Mouse (Mus musculus) hindbrain, embryonic 16.5 days (tissue): ENCODE results near the gene Rab4a. TPM values are rescaled to one million over a fixed set of nuclear protein-coding genes. Genes with fewer than 3 reads are reported as not detected.

ENCODE experiments used
- ATAC-seq: fragments of 200-750 bp; cut with Nextera tagmentation; 2 replicates; pipeline ENCODE4 v1.8.0; 2017; ENCODE audit warnings: moderate TSS enrichment, moderate library complexity
- H3K27ac ChIP-seq: fragments of 300-500 bp; sonication (generic); 2 replicates; pipeline ENCODE4 v1.5.1; 2014; ENCODE audit warnings: low read depth, mild to moderate bottlenecking, control low read depth, low read length, moderate library complexity
- H3K27me3 ChIP-seq: fragments of 300-500 bp; sonication (generic); replicated peaks from 2 replicates; pipeline ENCODE4 v1.6.1; 2014; ENCODE audit warnings: low read length; ENCODE audit not compliant: control insufficient read depth, insufficient read depth
- H3K36me3 ChIP-seq: fragments of 300-500 bp; sonication (generic); 2 replicates; pipeline ENCODE4 v1.6.1; 2014; ENCODE audit warnings: mild to moderate bottlenecking, low read length, moderate library complexity, mixed read lengths; ENCODE audit not compliant: control insufficient read depth, insufficient read depth
- H3K4me1 ChIP-seq: fragments of 300-500 bp; sonication (generic); 2 replicates; pipeline ENCODE4 v1.6.1; 2014; ENCODE audit warnings: low read depth, low read length; ENCODE audit not compliant: control insufficient read depth, insufficient read depth
- H3K4me2 ChIP-seq: fragments of 300-500 bp; sonication (generic); 2 replicates; pipeline ENCODE4 v1.6.1; 2014; ENCODE audit warnings: mild to moderate bottlenecking, low read length, control low read depth, moderate library complexity
- H3K4me3 ChIP-seq: fragments of 300-500 bp; sonication (generic); 2 replicates; pipeline ENCODE4 v1.5.1; 2014; ENCODE audit warnings: mild to moderate bottlenecking, low read length, control low read depth, moderate library complexity
- H3K9ac ChIP-seq: fragments of 300-500 bp; sonication (generic); 2 replicates; pipeline ENCODE4 v1.6.1; 2014; ENCODE audit warnings: low read depth, mild to moderate bottlenecking, control low read depth, low read length, moderate library complexity
- H3K9me3 ChIP-seq: fragments of 300-500 bp; sonication (generic); 2 replicates; pipeline ENCODE4 v1.6.1; 2014; ENCODE audit warnings: mild to moderate bottlenecking, low read length, moderate library complexity; ENCODE audit not compliant: control insufficient read depth
- WGBS: fragments of 180-500 bp; shearing (Covaris S2); extraction: QIAGEN DNeasy Blood & Tissue Kit; methylation state at CpG from one replicate; pipeline ENCODE4 v1.1.7; 2014; 5-methylcytosine and 5-hydroxymethylcytosine counted together
- polyA plus RNA-seq: library from polyadenylated mRNA; unstranded; fragments of >200 nt; fragmentation: Nextera tagmentation; extraction: Ambion mirVana; gene quantifications from 2 replicates; pipeline ENCODE4 v1.2.1, GENCODE M21; 2015

Gene Rab4a
- polyA plus RNA-seq, result 86.1 and 87.4 TPM in 2 replicates

- H3K27me3 ChIP-seq, result no peaks in the 10 kb centered on the region
- peak within 1 kb of the TSS; percentile 94 for H3K4me2 ChIP-seq
- H3K9me3 ChIP-seq, result no peaks in the 10 kb centered on the region
- H3K27ac ChIP-seq, result peak within 1 kb of the TSS; percentile 84
- no peaks in the 10 kb centered on the region for H3K36me3 ChIP-seq
- peaks cover 19% of the 10 kb centered on the region for H3K4me1 ChIP-seq
- under 1% methylated on average over 46 of the region's 48 CpGs for WGBS
- H3K9ac ChIP-seq, result peak within 1 kb of the TSS; percentile 95
- H3K4me3 ChIP-seq, result peak within 1 kb of the TSS; percentile 79
- peak; percentile 93 for ATAC-seq
Measured at GRCm38 (mm10) chr8:123805718-123806373, at the start of gene Rab4a. Gene Rab4a (plus strand): TSS chr8:123805985.

GRCm38 (mm10) chr8:123756901-123757300 lies 48.9 kb upstream of the Rab4a start:
- Histone ChIP-seq H3K36me3 (no peaks in the 10 kb centered on the region), H3K4me3 (no peak overlapping the region), H3K27ac (no peak overlapping the region), H3K4me2 (no peak overlapping the region), H3K9me3 (no peaks in the 10 kb centered on the region), H3K4me1 (peaks cover 21% of the 10 kb centered on the region), H3K9ac (no peak overlapping the region), H3K27me3 (no peaks in the 10 kb centered on the region)
- ATAC-seq, result no peak
- 87% methylated on average over 8 of the region's 8 CpGs for WGBS

- no peak for ATAC-seq
- 89% methylated on average over 1 of the region's 1 CpGs for WGBS
Measured at GRCm38 (mm10) chr8:123758935-123759334, 46.9 kb upstream of the Rab4a start.

GRCm38 (mm10) chr8:123759933-123760332 lies 45.9 kb upstream of the Rab4a start:
- H3K27ac ChIP-seq, result no peak overlapping the region
- 0 out of 2 replicates have a peak overlapping the region, but pooled peaks have one; percentile 4 for H3K4me3 ChIP-seq
- H3K4me2 ChIP-seq, result peak overlapping the region; percentile 48
- H3K4me1 ChIP-seq, result peaks cover 3% of the 10 kb centered on the region
- ATAC-seq, result peak; percentile 74
- H3K9ac ChIP-seq, result no peak overlapping the region
- no peaks in the 10 kb centered on the region for H3K27me3 ChIP-seq
- 6% methylated on average over 10 of the region's 10 CpGs for WGBS
- H3K9me3 ChIP-seq, result no peaks in the 10 kb centered on the region
- no peaks in the 10 kb centered on the region for H3K36me3 ChIP-seq

More at GRCm38 (mm10) chr8:123758935-123759334, 46.9 kb upstream of the Rab4a start:
- no peak overlapping the region for H3K4me2 ChIP-seq
- no peak overlapping the region for H3K4me3 ChIP-seq
- peaks cover 9% of the 10 kb centered on the region for H3K4me1 ChIP-seq
- H3K36me3 ChIP-seq, result no peaks in the 10 kb centered on the region
- no peaks in the 10 kb centered on the region for H3K27me3 ChIP-seq
- no peak overlapping the region for H3K9ac ChIP-seq
- H3K27ac ChIP-seq, result no peak overlapping the region
- H3K9me3 ChIP-seq, result no peaks in the 10 kb centered on the region

- Histone ChIP-seq H3K9ac (no peak overlapping the region), H3K4me3 (no peak overlapping the region), H3K4me2 (no peak overlapping the region), H3K9me3 (no peaks in the 10 kb centered on the region), H3K27ac (no peak overlapping the region), H3K27me3 (no peaks in the 10 kb centered on the region), H3K4me1 (peaks cover 3% of the 10 kb centered on the region), H3K36me3 (no peaks in the 10 kb centered on the region)
- WGBS, result 47% methylated on average over 5 of the region's 5 CpGs
- ATAC-seq, result no peak
Measured at GRCm38 (mm10) chr8:123760579-123760978, 45.2 kb upstream of the Rab4a start.

GRCm38 (mm10) chr8:123761266-123761882 lies 44.4 kb upstream of the Rab4a start:
- no peak overlapping the region for H3K4me2 ChIP-seq
- H3K4me3 ChIP-seq, result no peak overlapping the region
- H3K36me3 ChIP-seq, result no peaks in the 10 kb centered on the region
- no peak overlapping the region for H3K27ac ChIP-seq
- H3K4me1 ChIP-seq, result peaks cover 3% of the 10 kb centered on the region
- 38% methylated on average over 12 of the region's 12 CpGs for WGBS
- no peaks in the 10 kb centered on the region for H3K9me3 ChIP-seq
- 0 out of 2 replicates have a peak, but pooled peaks have one; percentile 34 for ATAC-seq
- H3K27me3 ChIP-seq, result no peaks in the 10 kb centered on the region
- no peak overlapping the region for H3K9ac ChIP-seq

- no peak for ATAC-seq
- no peaks in the 10 kb centered on the region for H3K27me3 ChIP-seq
- H3K36me3 ChIP-seq, result no peaks in the 10 kb centered on the region
- peaks cover 3% of the 10 kb centered on the region for H3K4me1 ChIP-seq
- no peaks in the 10 kb centered on the region for H3K9me3 ChIP-seq
- no peak overlapping the region for H3K9ac ChIP-seq
- no peak overlapping the region for H3K4me2 ChIP-seq
- WGBS, result 37% methylated on average over 4 of the region's 4 CpGs
- no peak overlapping the region for H3K27ac ChIP-seq
- H3K4me3 ChIP-seq, result no peak overlapping the region
Measured at GRCm38 (mm10) chr8:123761883-123762270, 43.9 kb upstream of the Rab4a start.

GRCm38 (mm10) chr8:123763355-123763754 lies 42.4 kb upstream of the Rab4a start:
- Histone ChIP-seq H3K4me1 (peaks cover 3% of the 10 kb centered on the region), H3K4me3 (no peak overlapping the region), H3K36me3 (no peaks in the 10 kb centered on the region), H3K27ac (no peak overlapping the region), H3K27me3 (no peaks in the 10 kb centered on the region), H3K4me2 (no peak overlapping the region), H3K9me3 (no peaks in the 10 kb centered on the region), H3K9ac (no peak overlapping the region)
- no peak for ATAC-seq
- WGBS, result 45% methylated on average over 7 of the region's 7 CpGs

GRCm38 (mm10) chr8:123764671-123765070 lies 41.1 kb upstream of the Rab4a start:
- Histone ChIP-seq H3K4me2 (no peak overlapping the region), H3K4me1 (peaks cover 3% of the 10 kb centered on the region), H3K36me3 (no peaks in the 10 kb centered on the region), H3K9ac (no peak overlapping the region), H3K4me3 (no peak overlapping the region), H3K27ac (no peak overlapping the region), H3K27me3 (no peaks in the 10 kb centered on the region), H3K9me3 (no peaks in the 10 kb centered on the region)
- 27% methylated on average over 4 of the region's 4 CpGs for WGBS
- ATAC-seq, result no peak
